Mouse (Mus musculus) MEL (cell line): Measurements from ENCODE around the gene Rps16. TPM values are rescaled to one million over a fixed set of nuclear protein-coding genes. Genes with fewer than 3 reads are reported as not detected.

ENCODE experiments used
- DNase-seq: peaks from one replicate; pipeline ENCODE4 v3.0.0; 2011; ENCODE audit warnings: low read depth, low spot score
- H3K27ac ChIP-seq: 2 replicates; pipeline ENCODE4 v1.5.1; 2012; ENCODE audit warnings: low read depth, mild to moderate bottlenecking, control low read depth, low read length, moderate library complexity; ENCODE audit not compliant: control insufficient read depth
- H3K27me3 ChIP-seq, 2 experiments: fragments of 150-350 bp in 1 of 2; sonication (generic) in 1 of 2; 2 replicates each; pipeline ENCODE4 v1.6.1; 2012; ENCODE audit warnings: low read length in 2 of 2, mild to moderate bottlenecking in 2 of 2, improper control_type of control experiment in 1 of 2, moderate library complexity in 1 of 2; ENCODE audit not compliant: insufficient read depth in 2 of 2, control insufficient read depth in 1 of 2
- H3K36me3 ChIP-seq, 2 experiments: 2 replicates each; pipeline ENCODE4 v1.6.1; 2012 to 2014; ENCODE audit warnings: low read length in 2 of 2, improper control_type of control experiment in 1 of 2, inconsistent platforms in 1 of 2, mild to moderate bottlenecking in 1 of 2; ENCODE audit not compliant: insufficient read depth in 2 of 2, control insufficient read depth in 1 of 2
- H3K4me1 ChIP-seq, 2 experiments: fragments of 150-350 bp in 1 of 2; sonication (generic) in 1 of 2; 2 replicates each; pipeline ENCODE4 v1.6.1; 2012; ENCODE audit warnings: low read length in 2 of 2, improper control_type of control experiment in 1 of 2, mild to moderate bottlenecking in 1 of 2; ENCODE audit not compliant: insufficient read depth in 2 of 2, control insufficient read depth in 1 of 2
- H3K4me3 ChIP-seq, 2 experiments: fragments of 150-350 bp in 1 of 2; sonication (generic) in 1 of 2; 2 replicates each; pipeline ENCODE4 v1.5.1; 2012; ENCODE audit warnings: low read depth in 2 of 2, low read length in 2 of 2, mild to moderate bottlenecking in 2 of 2, moderate library complexity in 2 of 2, control low read depth in 1 of 2, improper control_type of control experiment in 1 of 2; ENCODE audit not compliant: control insufficient read depth in 1 of 2, insufficient read depth in 1 of 2
- H3K79me2 ChIP-seq: 2 replicates; pipeline ENCODE4 v1.6.1; 2012; ENCODE audit warnings: mild to moderate bottlenecking, low read length, moderate library complexity; ENCODE audit not compliant: control insufficient read depth, poor library complexity, insufficient read depth
- H3K9ac ChIP-seq: 2 replicates; pipeline ENCODE4 v1.6.1; 2012; ENCODE audit warnings: low read depth, mild to moderate bottlenecking, control low read depth, low read length, moderate library complexity; ENCODE audit not compliant: control insufficient read depth, poor library complexity, severe bottlenecking
- H3K9me3 ChIP-seq: fragments of 150-350 bp; sonication (generic); replicated peaks from 2 replicates; pipeline ENCODE4 v1.6.1; 2012; ENCODE audit warnings: mild to moderate bottlenecking, low read length, improper control_type of control experiment, moderate library complexity; ENCODE audit not compliant: insufficient read depth
- CTCF ChIP-seq, 3 experiments: IDR thresholded peaks in 2 of 3; conservative IDR thresholded peaks in 1 of 3; 2 replicates each; pipeline ENCODE4 v1.5.1; 2011 to 2012; ENCODE audit warnings: low read length in 3 of 3, low read depth in 2 of 3, mild to moderate bottlenecking in 2 of 3, improper control_type of control experiment in 1 of 3, inconsistent platforms in 1 of 3, mixed read lengths in 1 of 3, moderate library complexity in 1 of 3; ENCODE audit not compliant: control insufficient read depth in 1 of 3, insufficient read depth in 1 of 3, poor library complexity in 1 of 3, severe bottlenecking in 1 of 3
- E2F4 ChIP-seq: IDR thresholded peaks from 2 replicates; pipeline ENCODE4 v1.6.1; 2011; ENCODE audit warnings: low read depth, low read length, improper control_type of control experiment, borderline replicate concordance
- EP300 ChIP-seq, 2 experiments: IDR thresholded peaks; 2 replicates each; pipeline ENCODE4 v1.6.1; 2011; ENCODE audit warnings: improper control_type of control experiment in 2 of 2, low read length in 2 of 2, low read depth in 1 of 2, mild to moderate bottlenecking in 1 of 2
- ETS1 ChIP-seq: IDR thresholded peaks from 2 replicates; pipeline ENCODE4 v1.6.1; 2012; ENCODE audit warnings: low read depth, mild to moderate bottlenecking, inconsistent platforms, low read length, improper control_type of control experiment, moderate library complexity
- GATA1 ChIP-seq: IDR thresholded peaks from 2 replicates; pipeline ENCODE4 v1.6.1; 2011; ENCODE audit warnings: low read depth, low read length, improper control_type of control experiment
- MAFK ChIP-seq: IDR thresholded peaks from 2 replicates; pipeline ENCODE4 v1.6.1; 2011; ENCODE audit warnings: low read depth, mild to moderate bottlenecking, low read length, improper control_type of control experiment, borderline replicate concordance
- MAX ChIP-seq: IDR thresholded peaks from 2 replicates; pipeline ENCODE4 v1.6.1; 2011; ENCODE audit warnings: low read length, improper control_type of control experiment
- MEF2A ChIP-seq: IDR thresholded peaks from 2 replicates; pipeline ENCODE4 v1.6.1; 2014; ENCODE audit warnings: low read depth, mild to moderate bottlenecking, inconsistent platforms, low read length, improper control_type of control experiment; ENCODE audit not compliant: poor library complexity, insufficient replicate concordance, severe bottlenecking; ENCODE audit errors: extremely low read depth
- MXI1 ChIP-seq: IDR thresholded peaks from 2 replicates; pipeline ENCODE4 v1.6.1; 2011; ENCODE audit warnings: mild to moderate bottlenecking, low read depth, low read length, improper control_type of control experiment
- MYB ChIP-seq: IDR thresholded peaks from 2 replicates; pipeline ENCODE4 v1.6.1; 2011; ENCODE audit warnings: mild to moderate bottlenecking, low read depth, low read length, improper control_type of control experiment
- MYC ChIP-seq: IDR thresholded peaks from 2 replicates; pipeline ENCODE4 v1.6.1; 2011; ENCODE audit warnings: low read depth, mild to moderate bottlenecking, low read length, improper control_type of control experiment, moderate library complexity
- NELFE ChIP-seq: IDR thresholded peaks from 2 replicates; pipeline ENCODE4 v1.6.1; 2011; ENCODE audit warnings: low read depth, low read length, improper control_type of control experiment
- NRF1 ChIP-seq: IDR thresholded peaks from 2 replicates; pipeline ENCODE4 v1.6.1; 2014; ENCODE audit warnings: low read depth, mild to moderate bottlenecking, inconsistent platforms, low read length, improper control_type of control experiment, moderate library complexity; ENCODE audit not compliant: poor library complexity, insufficient read depth, severe bottlenecking
- POLR2A ChIP-seq, 2 experiments: IDR thresholded peaks; 2 replicates each; pipeline ENCODE4 v1.6.1; 2011 to 2012; ENCODE audit warnings: low read length in 2 of 2, mild to moderate bottlenecking in 2 of 2, control low read depth in 1 of 2, improper control_type of control experiment in 1 of 2, low read depth in 1 of 2, moderate library complexity in 1 of 2; ENCODE audit not compliant: control insufficient read depth in 1 of 2, insufficient read depth in 1 of 2, poor library complexity in 1 of 2
- POLR2AphosphoS2 ChIP-seq: IDR thresholded peaks from 2 replicates; pipeline ENCODE4 v1.6.1; 2011; ENCODE audit warnings: low read length, improper control_type of control experiment
- RAD21 ChIP-seq: IDR thresholded peaks from 2 replicates; pipeline ENCODE4 v1.6.1; 2011; ENCODE audit warnings: mild to moderate bottlenecking, low read depth, low read length, improper control_type of control experiment
- SMC3 ChIP-seq: IDR thresholded peaks from 2 replicates; pipeline ENCODE4 v1.6.1; 2011; ENCODE audit warnings: low read depth, low read length, improper control_type of control experiment
- TAL1 ChIP-seq: IDR thresholded peaks from 2 replicates; pipeline ENCODE4 v1.6.1; 2012; ENCODE audit warnings: mild to moderate bottlenecking, inconsistent platforms, low read length, moderate library complexity, mixed read lengths
- TCF12 ChIP-seq: IDR thresholded peaks from 2 replicates; pipeline ENCODE4 v1.6.1; 2014; ENCODE audit warnings: low read depth, mild to moderate bottlenecking, inconsistent platforms, low read length, improper control_type of control experiment, moderate library complexity
- ZC3H11A ChIP-seq: IDR thresholded peaks from 2 replicates; pipeline ENCODE4 v1.6.1; 2012; ENCODE audit warnings: low read depth, mild to moderate bottlenecking, inconsistent platforms, low read length, improper control_type of control experiment
- ZMIZ1 ChIP-seq: IDR thresholded peaks from 2 replicates; pipeline ENCODE4 v1.6.1; 2012; ENCODE audit warnings: low read depth, mild to moderate bottlenecking, inconsistent platforms, low read length, improper control_type of control experiment, moderate library complexity
- polyA plus RNA-seq, 2 experiments: library from polyadenylated mRNA; stranded (reverse) in 1 of 2; unstranded in 1 of 2; fragments of >175 nt in 1 of 2; fragments of >200 nt in 1 of 2; gene quantifications; 2 replicates each; pipeline versions ENCODE4 v1.2.1 to v1.2.4; 2012; ENCODE audit warnings: low replicate concordance in 2 of 2, low read depth in 1 of 2; ENCODE audit not compliant: insufficient read length in 2 of 2, insufficient read depth in 1 of 2, missing spikeins in 1 of 2
- total RNA-seq: library from RNA; depleted of rRNA; stranded (reverse); fragments of 300-350 nt; gene quantifications from 2 replicates; pipeline ENCODE4 v1.2.3, GENCODE M21; 2012

The Rps16 gene
- total and polyA plus RNA-seq, 3 experiments: 1,661 to 2,343 (median 1,740) TPM

- H3K4me1 ChIP-seq: peaks cover 6 to 23% of the 10 kb centered on the region in 2 experiments
- H3K36me3 ChIP-seq: peaks cover 0 to 16% of the 10 kb centered on the region in 2 experiments; a peak in 2 of 4 replicates
- no peak for TF ChIP-seq SMC3
- no peak for TF ChIP-seq RAD21
- no peak overlapping the region for H3K4me3 ChIP-seq
- H3K9ac ChIP-seq: no peak overlapping the region
- H3K9me3 ChIP-seq: no peaks in the 10 kb centered on the region
- no peaks in the 10 kb centered on the region for H3K27me3 ChIP-seq
- no peaks in the 10 kb centered on the region for H3K79me2 ChIP-seq
- no peak overlapping the region for H3K27ac ChIP-seq
- no peak for DNase-seq
Measured at GRCm38 (mm10) chr7:28385196-28385595, 34.7 kb downstream of the Rps16 start.

DNA sequence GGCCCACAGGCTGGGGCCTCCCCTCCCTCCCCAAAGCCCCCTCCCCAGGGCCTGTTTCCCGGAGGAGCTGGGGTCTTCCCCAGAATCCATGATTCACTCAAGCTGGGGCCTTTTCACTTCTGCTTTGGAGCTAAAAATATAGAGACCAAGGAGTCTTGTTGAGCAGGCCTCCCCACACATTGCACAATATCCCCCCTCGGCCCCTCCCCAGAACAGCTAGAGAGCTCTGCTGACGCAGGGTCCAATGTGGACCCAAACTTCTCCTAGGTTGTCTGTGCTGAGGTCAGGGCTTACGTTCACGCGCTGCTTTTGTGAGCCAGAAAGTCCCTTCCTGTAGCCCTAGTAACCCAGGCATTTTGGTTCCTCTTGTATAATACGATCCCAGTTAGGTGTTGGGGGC is 35.6 kb downstream of the Rps16 start:
- Histone ChIP-seq H3K79me2 (peaks cover under 1% of the 10 kb centered on the region; the same call in 1 of the 2 replicates), H3K36me3 (peaks cover 0 to 12% of the 10 kb centered on the region in 2 experiments; a peak in 2 of 4 replicates), H3K27me3 (no peaks in the 10 kb centered on the region), H3K4me3 (no peak overlapping the region), H3K9ac (no peak overlapping the region), H3K27ac (no peak overlapping the region), H3K4me1 (peaks cover 2 to 19% of the 10 kb centered on the region in 2 experiments; a peak in 3 of 4 replicates), H3K9me3 (no peaks in the 10 kb centered on the region)
- DNase-seq: no peak
- TF ChIP-seq MYB (no peak), MEF2A (no peak), TAL1 (no peak), TCF12 (no peak), POLR2AphosphoS2 (no peak), SMC3 (no peak), MXI1 (no peak), NRF1 (no peak), EP300 (IDR thresholded peaks at IDR 0.05; ENCODE audit: low read depth in 1 of 2, low read length in 2 of 2) (no peak), NELFE (no peak), MAFK (no peak), E2F4 (no peak), ETS1 (no peak), MAX (no peak), CTCF (IDR thresholded peaks at IDR 0.05 in 2 of 3, conservative IDR thresholded peaks at IDR 0.05 in 1 of 3; ENCODE audit: control insufficient read depth in 1 of 3, insufficient read depth in 1 of 3, low read depth in 2 of 3, low read length in 3 of 3, poor library complexity in 1 of 3, severe bottlenecking in 1 of 3) (no peak), MYC (no peak), ZC3H11A (no peak), POLR2A (IDR thresholded peaks at IDR 0.05; ENCODE audit: control insufficient read depth in 1 of 2, insufficient read depth in 1 of 2, low read depth in 1 of 2, low read length in 2 of 2, poor library complexity in 1 of 2) (no peak), GATA1 (no peak), ZMIZ1 (no peak)
